Mouse (Mus musculus) liver, postnatal 0 days (tissue): ENCODE data around the gene Myl9.

ENCODE experiments used
- CTCF ChIP-seq: sonication (generic); IDR thresholded peaks from 2 replicates; pipeline ENCODE4 v1.5.1; 2016; ENCODE audit warnings: antibody characterized with exemption, low read depth
- EP300 ChIP-seq: IDR thresholded peaks from 2 replicates; pipeline ENCODE4 v1.6.1; 2016; ENCODE audit warnings: antibody characterized with exemption, low read depth, mild to moderate bottlenecking

DNA sequence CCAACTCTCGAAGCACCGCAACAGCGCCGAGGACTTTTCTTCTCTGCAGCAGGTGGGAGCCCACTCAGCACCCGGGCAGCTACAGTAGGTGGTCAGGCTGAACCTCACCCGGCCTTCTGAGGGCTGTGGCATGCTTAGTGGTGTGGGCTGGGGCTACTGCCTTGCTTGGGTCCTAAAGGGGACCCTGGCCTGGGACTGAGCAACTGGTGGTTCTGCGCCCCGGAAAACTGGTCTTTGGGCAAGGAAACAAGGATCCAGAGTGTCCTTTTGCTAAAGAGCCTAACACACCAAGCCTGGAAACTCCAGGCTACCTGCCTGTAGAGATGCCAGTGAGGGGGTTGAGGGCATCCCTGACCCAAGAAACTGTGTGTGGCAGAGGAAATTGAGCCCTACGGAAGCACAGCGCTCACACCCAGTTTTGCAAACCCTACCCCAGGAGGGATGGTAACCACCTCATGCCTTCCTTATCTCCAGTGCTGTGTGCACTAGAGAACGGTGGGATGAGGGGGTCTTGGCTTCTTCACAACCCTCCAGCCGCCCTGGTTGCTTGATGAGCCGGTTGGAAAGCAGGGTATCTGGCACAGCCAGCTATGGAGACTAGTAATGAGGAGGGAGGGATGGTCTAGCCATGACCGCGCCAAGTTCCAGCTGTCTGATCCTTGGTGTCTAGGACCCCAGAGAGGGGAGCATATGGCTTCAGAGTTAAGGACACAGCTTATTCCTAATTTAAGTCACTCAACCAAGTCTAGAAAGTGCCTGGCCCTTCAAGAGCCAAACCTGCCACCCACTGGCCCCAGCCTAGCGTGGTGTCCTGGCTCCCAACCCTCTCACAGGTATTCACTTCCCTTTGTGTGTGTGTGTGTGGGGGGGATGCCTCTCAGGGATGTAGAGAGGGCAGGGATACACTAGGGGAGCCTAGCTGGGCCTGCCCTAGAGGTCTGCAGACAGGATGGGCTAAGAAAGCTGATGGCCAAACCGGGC, 525 bp downstream of the Myl9 start:
- TF ChIP-seq CTCF: no peak
- no peak for TF ChIP-seq EP300
